Mouse (Mus musculus) erythroblast, embryonic 14.5 days (primary cell): ENCODE data around the gene Dlgap1.

Source experiments
- GATA1 ChIP-seq: IDR thresholded peaks from 2 replicates; pipeline ENCODE4 v1.6.1; 2012; ENCODE audit warnings: low read length, inconsistent platforms, mixed read lengths
- TAL1 ChIP-seq: IDR thresholded peaks from 3 replicates; pipeline ENCODE4 v1.6.1; 2012; ENCODE audit warnings: low read length, inconsistent platforms, mixed read lengths

GRCm38 (mm10) chr17:70836820-70837219, 867.9 kb downstream of the Dlgap1 start:
- TF ChIP-seq GATA1 (no peak), TAL1 (no peak)
